Mouse (Mus musculus): Measurements from ENCODE around the gene Fam234a. TPM values are rescaled to one million over a fixed set of nuclear protein-coding genes. Genes with fewer than 3 reads are reported as not detected.
A peak's percentile ranks its signal among the peaks of the same experiment; 100 is the strongest.
"Not testable (repeated sequence)": the region's sequence is repeated elsewhere in the genome, so short reads cannot be mapped to it uniquely, and the experiment has no call there.

Gene Fam234a
- polyA plus RNA-seq (2016; fragmentation: Nextera tagmentation; extraction: Ambion mirVana) = 12.1 and 13.1 TPM in 2 replicates

DNA sequence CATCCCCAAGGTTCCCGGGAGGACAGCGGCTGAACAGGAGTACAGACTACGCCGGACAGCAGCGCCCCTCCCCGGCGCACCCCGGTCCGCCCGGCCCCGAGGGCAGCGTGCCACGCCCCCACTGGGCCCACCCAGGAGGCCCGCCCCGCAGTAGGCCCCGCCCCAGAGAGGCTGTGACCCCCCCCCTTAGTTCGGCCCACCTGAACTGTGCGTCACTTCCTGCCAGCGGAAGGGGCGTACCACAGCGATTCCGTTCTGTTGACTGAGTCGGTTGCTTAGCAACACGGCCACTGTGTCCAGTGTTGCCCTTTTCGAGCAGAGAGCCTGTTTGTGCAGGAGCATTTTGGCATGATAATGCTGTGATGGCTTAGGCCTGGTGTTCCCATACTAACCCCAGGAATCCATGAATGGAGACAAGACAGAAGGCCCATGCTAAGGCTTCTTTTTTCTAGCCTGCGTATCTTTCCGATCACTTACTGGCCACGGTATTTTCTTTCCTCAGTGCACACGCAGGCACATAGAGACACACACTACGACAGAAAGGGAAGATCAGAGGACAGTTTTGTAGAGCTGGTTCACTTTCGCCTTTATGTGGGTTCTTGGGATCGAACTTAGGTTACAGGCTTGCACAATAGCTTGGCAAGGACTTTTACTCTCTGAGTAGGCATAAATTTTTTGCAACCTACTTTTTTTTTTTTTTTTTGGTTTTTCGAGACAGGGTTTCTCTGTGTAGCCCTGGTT lies at the start of gene Fam234a:
Gene Fam234a (minus strand): TSS at position 142 of the 741 bp plus-strand sequence.
- Histone ChIP-seq H3K4me1 (peaks cover 49% of the 10 kb centered on the region), H3K4me2 (peak within 1 kb of the TSS; percentile 97), H3K4me3 (peak within 1 kb of the TSS; percentile 75), H3K9ac (peak within 1 kb of the TSS; percentile 70), H3K27ac (peak within 1 kb of the TSS; percentile 76), H3K9me3 (replicated peaks) (no peaks in the 10 kb centered on the region), H3K36me3 (no peaks in the 10 kb centered on the region), H3K27me3 (replicated peaks) (0 out of 2 replicates have a peak, but pooled peaks cover 3% of the 10 kb centered on the region)
- WGBS (ENCODE audit: insufficient replicate concordance) = 5% methylated on average over 33 of the region's 33 CpGs
- ATAC-seq = peak; percentile 94

DNA sequence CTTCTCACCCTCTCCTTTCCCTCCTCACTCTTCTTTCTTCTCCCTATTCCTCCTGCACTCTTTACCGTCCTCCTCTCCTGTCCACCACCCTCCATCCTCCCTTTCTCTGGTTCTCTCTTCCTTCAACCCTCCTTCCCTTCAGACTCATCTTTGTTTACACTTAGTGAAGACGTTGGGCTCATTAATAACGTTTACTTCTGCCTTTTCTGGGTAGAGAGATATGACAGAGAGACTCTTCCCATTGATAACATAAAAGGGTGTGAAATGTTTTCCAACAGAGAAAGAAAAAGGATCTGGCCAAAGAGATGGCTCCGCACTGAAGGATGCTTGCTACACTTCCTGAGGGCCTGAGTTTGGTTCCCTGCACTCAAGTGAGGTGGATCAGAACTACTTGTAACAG lies 45.4 kb upstream of the Fam234a start:
- 69% methylated on average over 4 of the region's 4 CpGs for WGBS (ENCODE audit: insufficient replicate concordance)

DNA sequence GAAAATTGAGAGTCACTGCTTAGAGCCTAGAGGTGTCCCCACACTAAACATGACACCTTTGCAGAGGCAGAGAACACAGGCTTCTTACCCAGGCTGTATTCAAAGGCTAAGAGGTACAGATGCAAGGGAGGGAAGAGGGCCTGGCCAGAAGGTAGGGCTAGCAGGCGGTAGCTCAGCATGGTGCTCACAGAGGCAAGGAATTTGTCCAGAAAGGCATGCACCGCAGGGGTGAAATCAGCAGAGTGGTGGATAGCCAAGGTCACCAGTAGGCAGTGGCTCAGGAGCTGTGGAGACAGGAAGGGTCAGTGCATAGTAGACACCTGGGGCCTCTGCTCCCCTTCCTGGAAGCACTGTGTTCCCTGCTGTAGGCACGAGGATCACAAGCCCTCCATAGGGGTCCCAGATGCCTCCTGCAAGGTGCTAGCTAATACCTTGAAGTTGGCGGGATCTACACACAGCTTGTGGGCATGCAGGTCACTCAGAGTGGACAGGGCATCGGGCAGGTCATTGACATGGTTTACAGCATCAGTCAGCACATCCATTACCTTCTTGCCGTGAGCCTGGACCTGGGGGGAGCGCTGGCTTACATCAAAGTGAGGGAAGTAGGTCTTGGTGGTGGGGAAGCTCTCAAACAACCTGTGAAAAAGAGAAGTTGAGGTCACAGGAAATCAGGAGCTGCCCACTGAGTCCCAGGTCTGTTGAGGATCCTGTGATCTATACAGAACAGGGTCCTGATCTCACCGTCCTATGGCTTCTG lies 42.3 kb upstream of the Fam234a start:
- no peak overlapping the region for H3K4me2 ChIP-seq
- H3K36me3 ChIP-seq = peaks cover 97% of the 10 kb centered on the region

More for the DNA sequence above, 45.4 kb upstream of the Fam234a start:
- Histone ChIP-seq H3K4me2 (no peak overlapping the region), H3K4me3 (no peak overlapping the region), H3K9me3 (replicated peaks) (peaks cover 19% of the 10 kb centered on the region), H3K36me3 (peaks cover 73% of the 10 kb centered on the region), H3K4me1 (no peaks in the 10 kb centered on the region), H3K9ac (no peak overlapping the region), H3K27ac (no peak overlapping the region), H3K27me3 (replicated peaks) (no peaks in the 10 kb centered on the region)
- no peak for ATAC-seq

DNA sequence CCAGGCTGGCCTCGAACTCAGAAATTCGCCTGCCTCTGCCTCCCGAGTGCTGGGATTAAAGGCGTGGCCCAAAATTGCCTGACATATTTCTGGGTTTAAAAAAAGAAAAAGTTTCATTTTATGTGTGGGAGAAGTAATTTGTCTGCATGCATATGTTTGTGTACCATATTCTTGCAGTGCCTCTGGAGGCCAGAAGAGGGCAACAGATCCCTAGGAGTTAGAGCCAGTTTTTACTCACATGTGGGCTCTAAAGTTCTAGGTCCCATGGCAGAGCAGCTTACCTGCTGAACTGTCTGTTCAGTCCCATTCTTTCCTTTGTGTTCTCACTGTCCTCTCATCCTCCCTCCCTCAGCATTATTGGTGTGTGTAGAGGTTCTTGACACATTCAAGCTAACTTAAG lies 32.7 kb upstream of the Fam234a start:
- H3K4me2 ChIP-seq = no peak overlapping the region
- no peaks in the 10 kb centered on the region for H3K9me3 ChIP-seq (replicated peaks)
- no peak overlapping the region for H3K27ac ChIP-seq
- H3K9ac ChIP-seq = no peak overlapping the region
- no peak overlapping the region for H3K4me3 ChIP-seq
- peaks cover 6% of the 10 kb centered on the region; the same call in 1 of the 2 replicates for H3K4me1 ChIP-seq
- H3K36me3 ChIP-seq = peaks cover 98% of the 10 kb centered on the region
- H3K27me3 ChIP-seq (replicated peaks) = no peaks in the 10 kb centered on the region
- ATAC-seq = no peak
- WGBS (ENCODE audit: insufficient replicate concordance) = 89% methylated on average over 4 of the region's 4 CpGs

More for the DNA sequence above, 42.3 kb upstream of the Fam234a start:
- Histone ChIP-seq H3K4me1 (no peaks in the 10 kb centered on the region), H3K9me3 (replicated peaks) (peaks cover 7% of the 10 kb centered on the region), H3K27me3 (replicated peaks) (no peaks in the 10 kb centered on the region), H3K9ac (no peak overlapping the region), H3K4me3 (no peak overlapping the region), H3K27ac (no peak overlapping the region)
- WGBS (ENCODE audit: insufficient replicate concordance) = 80% methylated on average over 8 of the region's 8 CpGs
- ATAC-seq = no peak; the same call in 1 of the 2 replicates

DNA sequence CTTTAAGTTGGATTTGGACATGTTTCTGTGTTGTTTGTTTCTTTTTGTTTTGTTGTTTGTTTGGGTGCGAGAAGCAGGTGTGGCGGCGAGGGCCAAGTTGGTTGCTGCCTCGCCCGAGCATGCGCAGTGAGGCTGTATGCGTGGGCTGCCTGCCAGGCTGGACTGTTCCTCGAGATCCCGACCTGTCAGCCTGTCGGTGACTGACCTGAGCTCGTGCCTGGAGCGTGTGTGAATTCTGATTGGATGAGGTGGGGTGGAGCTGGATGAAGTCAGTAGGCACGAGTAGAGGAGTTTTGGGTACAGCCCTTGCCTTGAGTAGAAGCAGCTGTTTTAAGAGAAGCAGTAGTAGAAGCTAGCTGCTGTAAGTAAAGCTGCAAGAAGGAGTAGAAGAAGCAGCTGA lies 31.9 kb upstream of the Fam234a start:
- H3K27me3 ChIP-seq (replicated peaks) = no peaks in the 10 kb centered on the region
- no peak overlapping the region for H3K27ac ChIP-seq
- no peak for ATAC-seq
- no peak overlapping the region for H3K4me3 ChIP-seq
- H3K4me2 ChIP-seq = no peak overlapping the region
- H3K4me1 ChIP-seq = peaks cover 6% of the 10 kb centered on the region; the same call in 1 of the 2 replicates
- no peak overlapping the region for H3K9ac ChIP-seq
- WGBS (ENCODE audit: insufficient replicate concordance) = 86% methylated on average over 13 of the region's 13 CpGs
- peaks cover 98% of the 10 kb centered on the region for H3K36me3 ChIP-seq
- no peaks in the 10 kb centered on the region for H3K9me3 ChIP-seq (replicated peaks)

DNA sequence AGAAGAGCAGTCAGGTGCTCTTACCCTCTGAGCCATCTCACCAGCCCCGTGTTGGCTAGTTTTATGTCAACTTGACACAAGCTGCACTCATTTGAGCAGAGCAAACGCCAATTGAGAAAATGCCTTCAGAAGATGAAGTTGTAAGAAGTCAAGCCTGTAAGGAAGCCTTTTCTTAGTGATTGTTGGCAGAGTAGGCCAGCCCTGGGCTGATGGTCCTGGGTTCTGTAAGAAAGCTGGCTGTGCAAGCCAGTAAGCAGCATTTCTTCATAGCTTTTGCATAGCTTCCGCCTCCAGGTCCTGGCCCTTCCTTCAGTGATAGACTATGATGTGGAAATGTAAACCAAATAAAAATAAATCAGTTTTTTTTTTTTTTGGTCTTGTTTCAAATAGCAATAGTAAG lies 28.5 kb upstream of the Fam234a start:
- no peak overlapping the region for H3K4me3 ChIP-seq
- H3K9ac ChIP-seq = no peak overlapping the region
- H3K27ac ChIP-seq = no peak overlapping the region
- H3K4me2 ChIP-seq = no peak overlapping the region
- no peaks in the 10 kb centered on the region for H3K27me3 ChIP-seq (replicated peaks)
- WGBS (ENCODE audit: insufficient replicate concordance) = 83% methylated on average over 3 of the region's 3 CpGs
- no peak for ATAC-seq
- H3K4me1 ChIP-seq = peaks cover 6% of the 10 kb centered on the region; the same call in 1 of the 2 replicates
- no peaks in the 10 kb centered on the region for H3K9me3 ChIP-seq (replicated peaks)
- H3K36me3 ChIP-seq = peaks cover 95% of the 10 kb centered on the region

DNA sequence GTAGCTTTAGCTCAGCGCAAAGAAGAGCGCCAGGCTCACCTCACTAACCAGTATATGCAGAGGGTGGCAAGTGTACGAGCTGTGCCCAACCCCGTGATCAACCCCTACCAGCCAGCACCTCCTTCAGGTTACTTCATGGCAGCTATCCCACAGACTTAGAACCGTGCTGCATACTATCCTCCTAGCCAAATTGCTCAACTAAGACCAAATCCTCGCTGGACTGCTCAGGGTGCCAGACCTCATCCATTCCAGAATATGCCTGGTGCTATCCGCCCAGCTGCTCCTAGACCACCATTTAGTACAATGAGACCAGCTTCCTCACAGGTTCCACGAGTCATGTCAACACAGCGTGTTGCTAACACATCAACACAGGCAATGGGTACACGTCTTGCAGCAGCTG lies 25.5 kb upstream of the Fam234a start:
- peaks cover 95% of the 10 kb centered on the region for H3K36me3 ChIP-seq
- not testable (repeated sequence) for H3K4me2 ChIP-seq; H3K4me1 ChIP-seq; H3K4me3 ChIP-seq; H3K9ac ChIP-seq; H3K27ac ChIP-seq; ATAC-seq; H3K27me3 ChIP-seq (replicated peaks); H3K9me3 ChIP-seq (replicated peaks)
- WGBS (ENCODE audit: insufficient replicate concordance) = 92% methylated on average over 10 of the region's 10 CpGs

DNA sequence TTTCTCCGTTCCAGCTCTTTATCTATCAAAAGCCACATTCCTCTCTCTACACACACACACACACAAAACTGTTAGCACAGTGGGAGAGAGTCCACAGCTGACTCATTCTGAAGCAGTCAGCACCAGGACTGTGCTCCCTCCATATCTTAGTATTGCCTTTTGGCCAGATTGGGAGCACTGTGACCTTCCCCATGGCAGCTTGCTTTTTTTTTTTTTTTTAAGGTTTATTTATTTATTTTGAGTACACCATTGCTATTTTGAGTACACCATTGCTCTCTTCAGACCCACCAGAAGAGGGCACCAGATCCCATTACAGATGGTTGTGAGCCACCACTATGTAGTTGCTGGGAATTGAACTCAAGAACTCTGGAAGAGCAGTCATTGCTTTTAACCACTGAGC lies 24.8 kb upstream of the Fam234a start:
- H3K4me2 ChIP-seq = no peak overlapping the region
- WGBS (ENCODE audit: insufficient replicate concordance) = 36% methylated on average over 1 of the region's 1 CpGs
- peaks cover 10% of the 10 kb centered on the region for H3K4me1 ChIP-seq
- no peak overlapping the region for H3K4me3 ChIP-seq
- H3K36me3 ChIP-seq = peaks cover 95% of the 10 kb centered on the region
- H3K9me3 ChIP-seq (replicated peaks) = no peaks in the 10 kb centered on the region
- ATAC-seq = no peak
- H3K27ac ChIP-seq = no peak overlapping the region
- no peaks in the 10 kb centered on the region for H3K27me3 ChIP-seq (replicated peaks)
- no peak overlapping the region for H3K9ac ChIP-seq

DNA sequence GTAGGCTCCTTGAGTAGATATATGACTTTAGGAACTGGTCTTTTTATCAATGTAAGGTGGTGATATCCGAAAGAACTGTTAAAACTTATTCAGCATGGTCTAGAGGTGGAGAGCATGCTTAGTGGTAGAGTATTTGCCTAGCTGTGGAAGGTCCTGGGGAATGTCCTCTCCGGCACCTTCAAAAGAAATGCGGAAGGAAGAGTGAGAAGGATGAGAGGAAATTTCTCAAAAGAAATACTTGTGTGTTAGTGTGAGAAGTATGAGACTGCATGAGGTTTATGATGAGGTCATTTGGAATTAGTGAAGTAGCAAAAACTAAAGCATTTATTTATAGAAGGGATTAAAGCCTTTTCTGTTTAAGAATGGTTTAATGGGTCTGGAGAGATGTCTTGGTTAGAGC lies 18.3 kb upstream of the Fam234a start:
- Histone ChIP-seq H3K27me3 (replicated peaks) (no peaks in the 10 kb centered on the region), H3K9ac (no peak overlapping the region), H3K27ac (no peak overlapping the region), H3K9me3 (replicated peaks) (no peaks in the 10 kb centered on the region), H3K4me3 (no peak overlapping the region), H3K4me2 (no peak overlapping the region), H3K4me1 (peaks cover 30% of the 10 kb centered on the region), H3K36me3 (peaks cover 97% of the 10 kb centered on the region)
- 83% methylated on average over 3 of the region's 3 CpGs for WGBS (ENCODE audit: insufficient replicate concordance)
- no peak for ATAC-seq

DNA sequence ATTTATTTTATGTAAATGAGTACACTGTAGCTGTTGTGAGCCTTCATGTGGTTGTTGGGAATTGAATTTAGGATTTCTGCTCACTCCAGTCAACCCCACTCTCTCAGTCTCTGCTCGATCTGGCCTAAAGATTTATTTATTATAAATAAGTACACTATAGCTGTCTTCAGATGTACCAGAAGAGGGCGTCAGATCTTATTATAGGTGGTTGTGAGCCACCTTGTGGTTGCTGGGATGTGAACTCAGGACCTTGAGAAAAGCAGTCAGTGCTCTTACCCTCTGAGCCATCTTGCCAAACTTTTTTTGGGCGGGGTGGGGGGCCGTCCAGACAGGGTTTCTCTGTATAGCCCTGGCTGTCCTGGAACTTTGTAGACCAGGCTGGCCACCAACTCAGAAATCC lies 17.8 kb upstream of the Fam234a start:
- Histone ChIP-seq H3K9ac (no peak overlapping the region), H3K27ac (no peak overlapping the region), H3K9me3 (replicated peaks) (no peaks in the 10 kb centered on the region), H3K4me3 (no peak overlapping the region), H3K27me3 (replicated peaks) (no peaks in the 10 kb centered on the region), H3K4me2 (no peak overlapping the region), H3K4me1 (peaks cover 30% of the 10 kb centered on the region), H3K36me3 (peaks cover 97% of the 10 kb centered on the region)
- ATAC-seq = no peak
- WGBS (ENCODE audit: insufficient replicate concordance) = 75% methylated on average over 4 of the region's 4 CpGs

DNA sequence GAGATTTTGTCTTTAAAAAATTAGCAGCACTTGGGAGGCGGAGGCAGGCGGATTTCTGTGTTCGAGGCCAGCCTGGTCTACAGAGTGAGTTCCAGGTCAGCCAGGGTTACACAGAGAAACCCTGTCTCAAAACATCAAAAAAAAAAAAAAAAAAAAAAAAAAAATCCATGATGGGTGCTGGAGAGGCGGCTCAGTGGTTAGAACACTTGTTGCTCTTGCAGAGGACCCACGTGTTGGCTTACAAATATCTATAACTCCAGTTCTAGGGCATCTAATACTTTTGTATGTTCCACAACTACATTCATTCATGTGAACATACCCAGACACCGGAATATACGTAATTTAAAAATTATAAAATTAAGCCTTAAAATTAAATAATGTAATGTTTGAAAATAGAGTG lies 11.3 kb upstream of the Fam234a start:
- no peak for ATAC-seq

DNA sequence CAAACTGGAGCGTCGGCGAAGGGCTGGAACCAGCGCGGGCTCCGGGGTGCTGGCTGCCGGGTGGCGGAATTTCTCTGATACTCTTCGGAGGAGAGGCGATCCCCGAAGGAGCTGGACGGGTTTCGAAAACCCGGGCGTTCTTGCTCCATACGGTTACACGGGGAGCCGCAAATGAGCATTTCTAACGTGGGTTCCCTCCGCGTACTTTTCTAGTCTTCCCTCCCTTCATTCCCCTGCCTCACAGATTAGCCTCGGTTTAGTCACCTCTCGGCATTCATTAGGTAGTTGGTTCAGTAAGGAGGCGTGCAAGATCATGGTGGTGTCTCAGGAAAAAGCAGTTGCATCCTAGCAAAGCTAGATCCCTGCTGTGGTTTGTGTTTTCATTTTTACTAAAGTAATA lies 9.4 kb upstream of the Fam234a start:
- H3K27ac ChIP-seq = peak overlapping the region; percentile 98
- H3K4me3 ChIP-seq = peak overlapping the region; percentile 98
- H3K9me3 ChIP-seq (replicated peaks) = no peaks in the 10 kb centered on the region
- under 1% methylated on average over 24 of the region's 24 CpGs for WGBS (ENCODE audit: insufficient replicate concordance)
- peak overlapping the region; percentile 97 for H3K9ac ChIP-seq
- H3K36me3 ChIP-seq = peaks cover 41% of the 10 kb centered on the region
- peaks cover 28% of the 10 kb centered on the region for H3K4me1 ChIP-seq
- H3K27me3 ChIP-seq (replicated peaks) = no peaks in the 10 kb centered on the region
- H3K4me2 ChIP-seq = peak overlapping the region; percentile 85
- no peak; the same call in 1 of the 2 replicates for ATAC-seq

More for the DNA sequence above, 11.3 kb upstream of the Fam234a start:
- Histone ChIP-seq H3K4me3 (no peak overlapping the region), H3K9ac (no peak overlapping the region), H3K36me3 (peaks cover 60% of the 10 kb centered on the region), H3K27me3 (replicated peaks) (no peaks in the 10 kb centered on the region), H3K27ac (no peak overlapping the region), H3K4me1 (peaks cover 28% of the 10 kb centered on the region), H3K9me3 (replicated peaks) (no peaks in the 10 kb centered on the region), H3K4me2 (no peak overlapping the region)
- 81% methylated on average over 7 of the region's 7 CpGs for WGBS (ENCODE audit: insufficient replicate concordance)
